Mouse (Mus musculus): ENCODE results near the gene Ntn1.

Gene Ntn1

DNA sequence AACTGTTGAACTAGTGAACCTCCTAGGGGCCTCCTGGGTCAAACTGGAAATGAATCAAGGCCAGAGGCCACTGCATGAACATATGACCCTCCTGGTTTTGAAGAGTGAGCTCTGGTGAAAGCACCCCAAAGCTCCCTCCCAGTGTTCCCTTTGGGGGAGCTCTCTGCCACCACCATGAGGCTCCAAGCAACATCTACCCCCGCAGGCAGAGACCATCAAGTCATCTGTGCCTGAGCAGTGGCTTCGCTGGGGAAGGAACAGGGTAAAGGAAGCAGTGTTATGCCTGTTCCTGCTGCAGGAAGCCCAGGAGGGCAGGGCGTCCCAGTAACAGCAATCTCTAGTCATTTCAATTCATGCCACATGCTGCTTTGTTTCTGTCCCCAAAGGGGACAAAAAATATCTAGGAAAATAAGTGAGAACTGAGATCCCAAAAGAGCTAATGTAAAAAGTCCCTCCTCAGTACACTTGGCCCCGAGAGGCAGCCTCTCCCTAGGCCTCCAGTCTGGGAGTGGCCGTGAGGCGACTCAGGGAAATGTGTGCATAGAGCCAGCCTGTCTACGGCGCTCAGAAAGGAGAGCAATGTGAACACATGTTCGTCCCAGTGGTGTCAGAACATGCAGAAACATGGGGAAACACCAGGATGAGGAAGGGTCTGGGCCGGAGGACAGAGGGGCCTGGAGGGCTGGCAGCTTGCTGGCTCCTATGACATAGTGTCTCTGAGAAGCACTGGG is 139.3 kb downstream of the Ntn1 start:
- no peak for DNase-seq (ENCODE audit: low spot score)

DNA sequence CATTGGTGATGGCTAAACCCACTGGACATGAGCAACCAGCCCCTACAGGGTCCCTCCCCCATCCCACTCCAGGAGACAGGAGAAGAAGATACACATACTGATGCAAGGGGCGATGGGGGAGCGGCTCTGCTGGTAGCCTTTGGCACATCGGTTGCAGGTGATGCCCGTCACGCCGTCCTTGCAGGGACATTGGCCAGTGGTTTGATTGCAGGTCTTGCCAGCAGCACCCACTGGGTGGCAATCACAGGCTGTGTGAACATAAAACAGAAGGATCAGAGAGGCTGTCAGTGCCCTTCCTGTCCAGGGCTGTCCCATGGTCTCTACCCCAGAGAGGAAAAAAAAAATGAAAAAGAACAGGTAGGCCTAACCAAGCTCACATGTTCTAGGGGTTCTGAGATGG is 140.2 kb downstream of the Ntn1 start:
- no peak for DNase-seq (ENCODE audit: low spot score)

DNA sequence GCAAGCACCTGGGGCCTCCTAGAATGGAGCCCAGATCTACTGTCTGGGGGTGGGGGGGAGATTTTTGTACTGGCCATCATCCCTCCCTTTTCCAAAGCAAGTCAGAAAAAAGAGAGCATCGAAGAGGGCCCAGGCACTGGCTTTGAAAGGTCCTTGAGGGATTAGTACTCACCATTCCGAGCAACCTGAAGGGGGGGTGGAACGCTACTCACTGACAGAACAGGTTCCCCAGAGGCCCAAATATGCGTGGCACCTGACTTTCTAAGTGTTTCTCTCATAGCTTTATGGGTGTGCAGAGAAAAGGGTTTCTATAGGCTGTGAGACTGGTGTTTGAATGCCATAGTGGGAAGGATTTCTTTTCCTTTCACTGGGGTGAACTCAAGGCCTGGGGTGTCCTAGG is 142.1 kb downstream of the Ntn1 start:
- DNase-seq (ENCODE audit: low spot score), result no peak

DNA sequence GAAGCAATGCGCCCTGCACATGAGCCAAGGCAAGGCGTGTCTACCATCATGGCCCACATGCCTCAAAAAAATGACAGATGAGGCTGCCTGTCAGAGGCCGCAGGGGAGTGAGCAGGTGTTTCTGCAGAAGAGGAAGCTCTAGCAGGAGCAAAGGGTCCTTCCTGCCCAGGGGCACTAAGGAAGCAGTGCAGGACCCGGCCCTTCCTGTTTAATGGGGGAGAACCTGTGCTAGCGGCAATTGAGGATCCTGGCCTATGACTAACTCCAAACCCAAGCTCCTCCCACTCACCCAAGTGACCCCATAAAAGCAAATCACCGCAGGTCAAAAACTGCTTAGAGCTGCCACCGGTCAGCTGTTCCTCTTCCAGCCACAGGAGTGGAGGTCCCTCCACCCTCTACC is 147.1 kb downstream of the Ntn1 start:
- no peak for DNase-seq (ENCODE audit: low spot score)

DNA sequence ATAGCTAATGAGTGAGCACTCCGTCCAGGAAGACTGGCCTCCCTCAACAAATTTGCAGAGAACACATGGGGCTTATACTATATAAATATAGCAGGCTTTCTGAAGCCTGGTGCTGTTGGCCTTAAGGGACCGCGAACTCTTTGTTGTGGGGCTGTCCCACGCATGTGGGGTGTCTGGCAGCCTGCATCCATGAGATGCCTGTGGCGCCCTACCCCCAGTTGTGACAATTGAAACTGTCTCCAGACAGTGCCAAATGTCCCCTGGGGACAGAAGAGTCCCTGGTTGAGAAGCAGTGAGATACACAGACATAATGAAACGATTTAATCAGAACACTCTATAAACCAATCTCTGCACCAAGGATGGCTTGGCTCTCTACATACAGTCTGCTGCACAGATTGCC is 150.5 kb downstream of the Ntn1 start:
- no peak for DNase-seq (ENCODE audit: low spot score)

DNA sequence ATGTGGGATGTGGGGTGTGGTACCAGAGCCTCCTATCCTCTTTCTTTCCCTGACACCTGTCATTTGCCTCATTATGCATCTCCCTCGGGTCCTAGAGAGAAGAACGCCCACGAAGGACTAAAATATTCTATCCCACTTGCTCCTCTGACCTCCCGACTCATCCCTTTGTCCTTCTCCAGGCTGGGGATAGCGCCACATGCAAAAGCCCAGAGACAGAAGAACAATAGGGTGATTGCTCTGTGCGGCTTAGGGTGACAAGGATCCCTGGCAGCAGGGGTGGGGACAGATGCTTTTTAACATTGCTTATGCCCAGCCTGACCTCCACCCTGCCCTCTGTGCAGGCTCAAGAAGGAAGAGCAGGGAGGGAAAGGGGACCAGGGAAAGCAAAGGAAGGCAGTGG is 152.7 kb downstream of the Ntn1 start:
- no peak for DNase-seq (ENCODE audit: low spot score)

DNA sequence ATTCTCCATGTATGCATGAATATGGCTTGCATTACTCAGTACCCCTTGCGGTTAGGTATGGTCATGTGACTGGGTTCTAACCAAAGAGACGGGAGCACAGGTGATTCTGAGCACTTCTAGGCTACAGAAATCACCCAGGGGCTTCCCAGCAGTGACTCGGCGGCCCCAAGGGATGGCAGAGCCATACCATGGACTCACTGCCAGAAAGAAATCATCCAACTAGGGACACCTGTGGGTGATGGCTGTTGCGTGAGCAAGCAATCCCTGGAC is 155.7 kb downstream of the Ntn1 start:
- no peak for DNase-seq (ENCODE audit: low spot score)

DNA sequence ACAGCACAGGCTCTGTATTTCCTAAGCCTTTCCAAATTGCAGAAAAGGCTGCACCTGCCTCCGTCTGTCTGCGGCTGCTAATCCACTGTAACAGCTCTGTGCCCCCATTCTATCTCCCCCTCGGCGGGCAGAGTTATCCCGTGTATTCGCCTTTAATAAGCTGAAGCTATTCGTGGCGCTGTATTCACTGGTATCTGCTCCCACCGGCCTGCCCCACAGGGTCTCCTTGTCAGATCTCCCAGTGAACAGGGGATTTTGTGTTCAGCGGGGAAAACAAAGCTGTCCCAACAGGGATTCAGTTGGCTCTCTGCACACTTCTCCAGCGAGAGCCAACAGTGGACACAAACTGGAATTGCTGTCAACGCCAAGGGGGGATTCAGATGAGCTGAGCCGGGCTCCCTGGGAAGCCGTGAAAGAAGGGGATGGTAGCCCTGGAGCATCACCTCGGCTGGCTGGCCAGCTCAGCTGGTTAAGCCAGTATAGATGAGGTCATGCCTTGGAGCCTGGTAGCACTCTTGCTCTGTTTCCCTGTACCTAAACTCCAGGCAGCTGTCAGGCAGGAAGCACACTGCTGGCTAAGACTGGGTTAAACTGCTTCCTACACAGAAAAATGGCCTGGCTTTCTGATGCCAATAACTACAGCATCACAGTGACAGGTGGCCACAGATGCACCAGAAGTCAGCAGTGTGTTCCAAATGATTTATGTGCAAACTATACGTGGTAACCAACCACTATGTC is 156.2 kb downstream of the Ntn1 start:
- peak; percentile 32 for DNase-seq (ENCODE audit: low spot score)

DNA sequence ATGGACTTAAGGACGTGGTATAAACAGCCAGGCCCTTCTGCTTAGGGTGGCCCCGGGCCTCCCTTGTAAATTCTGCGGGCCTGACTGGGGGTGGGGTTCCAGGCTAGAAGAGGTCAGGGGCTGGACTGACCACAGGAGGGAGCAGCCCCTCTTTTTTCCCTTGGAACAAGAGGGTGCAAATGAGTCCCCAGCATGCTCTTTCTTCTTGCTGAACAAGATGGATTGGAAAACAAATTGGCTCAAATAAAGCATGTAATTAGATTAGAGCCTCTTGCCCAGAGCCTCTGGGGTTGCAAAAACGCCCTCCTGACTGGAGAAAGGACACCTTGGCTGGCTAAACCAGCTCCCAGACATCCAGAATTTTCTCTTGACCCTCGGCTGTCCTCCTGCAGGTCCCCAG is 160.9 kb downstream of the Ntn1 start:
- peak; percentile 80 for DNase-seq (ENCODE audit: low spot score)

DNA sequence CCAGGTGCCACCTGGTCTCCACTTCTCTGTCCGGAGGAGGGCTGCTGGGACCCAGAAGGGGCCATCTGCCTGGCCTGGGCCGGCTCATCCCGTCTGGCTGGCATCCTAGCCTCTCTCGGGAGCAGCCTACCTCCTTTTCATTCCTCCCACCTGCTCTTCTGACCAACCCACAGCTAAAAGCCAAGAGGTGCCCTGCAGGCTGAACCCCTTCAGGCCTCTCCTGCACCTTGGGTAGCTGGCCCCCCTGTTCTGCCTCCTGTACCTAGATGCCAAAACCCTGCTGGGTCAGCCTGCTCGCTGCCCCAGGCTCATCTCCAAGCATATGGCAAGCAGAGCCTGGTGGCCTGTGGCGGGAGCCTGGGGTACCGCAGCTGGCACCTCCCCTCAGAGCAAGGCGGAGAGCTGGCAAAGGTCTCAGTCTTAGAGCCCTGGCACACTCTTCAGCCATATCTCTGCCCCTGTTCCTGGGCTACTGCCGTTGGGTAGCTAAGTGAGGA is 167.1 kb downstream of the Ntn1 start:
- no peak for DNase-seq (ENCODE audit: low spot score)

DNA sequence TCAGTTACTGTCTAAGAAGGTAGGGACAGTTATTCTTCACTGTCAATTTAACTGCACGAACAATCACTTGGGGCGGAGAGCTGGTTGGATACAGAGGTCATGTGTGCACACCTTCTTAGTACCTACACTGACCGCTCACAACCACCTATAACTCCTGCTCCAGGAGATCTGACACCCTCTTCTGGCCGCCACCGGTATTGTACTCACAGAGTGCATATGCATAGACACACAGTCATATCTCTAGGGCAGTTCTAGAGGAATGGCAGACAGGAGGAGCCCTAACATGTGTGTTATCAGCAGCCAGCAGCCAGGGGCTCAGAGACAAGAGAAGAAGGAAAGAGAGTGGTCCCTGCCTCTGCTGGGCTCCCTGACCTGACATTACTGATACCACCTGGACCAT is 169.1 kb downstream of the Ntn1 start:
- no peak for DNase-seq (ENCODE audit: low spot score)

DNA sequence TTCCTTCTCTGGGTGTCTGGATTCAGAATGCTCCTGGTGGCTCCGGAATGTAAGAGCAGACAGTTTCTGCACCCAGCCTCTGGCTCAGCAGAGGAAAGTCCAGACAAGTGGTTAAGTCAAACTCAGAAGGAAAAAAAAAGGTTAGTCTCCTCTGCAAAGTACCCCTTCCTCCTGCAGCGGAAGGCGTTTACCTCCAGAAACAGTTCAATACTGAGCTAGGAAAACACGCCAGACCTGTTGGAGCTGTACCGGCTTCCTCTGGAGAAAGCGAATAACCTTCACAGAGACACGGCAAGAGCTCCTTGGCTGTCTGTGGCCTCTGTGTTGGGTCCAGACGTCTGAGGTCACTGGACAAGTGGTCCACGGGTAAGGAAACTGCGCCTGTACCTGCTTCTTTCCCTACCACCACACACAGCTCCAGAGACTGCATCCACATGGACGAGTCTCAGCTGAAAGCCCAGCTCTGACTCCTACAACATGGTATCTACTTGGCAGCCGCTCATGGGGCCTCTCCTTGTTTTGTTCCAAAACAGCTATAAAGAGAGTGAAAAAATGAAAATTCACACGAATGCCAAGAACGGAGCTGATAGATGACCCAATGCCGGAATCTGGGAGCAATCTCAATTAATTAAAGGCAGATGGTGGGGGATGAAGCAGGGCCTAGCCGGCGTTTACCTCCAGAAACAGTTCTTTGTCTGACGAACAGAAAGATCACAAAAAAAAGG is 171.5 kb downstream of the Ntn1 start:
- no peak for DNase-seq (ENCODE audit: low spot score)

DNA sequence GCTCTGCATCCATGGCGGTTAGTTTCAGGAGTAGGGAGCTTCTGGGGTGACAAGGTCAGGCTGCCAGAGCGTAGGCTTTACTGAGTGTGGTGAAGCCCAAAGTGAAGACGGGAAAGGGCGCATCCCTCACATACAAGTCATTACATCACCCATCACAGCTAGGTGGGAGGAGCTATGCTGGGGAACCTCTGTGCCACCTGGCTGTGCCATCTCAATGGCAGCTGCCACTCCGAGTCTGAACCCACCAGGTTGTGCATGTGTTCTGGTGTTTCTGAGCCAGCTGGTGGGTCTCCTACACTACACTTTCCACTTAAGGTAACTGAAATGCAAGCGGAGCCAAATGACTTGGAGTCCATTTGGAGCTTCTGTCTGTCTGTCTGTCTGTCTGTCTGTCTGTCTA is 172.8 kb downstream of the Ntn1 start:
- DNase-seq (ENCODE audit: low spot score), result no peak

DNA sequence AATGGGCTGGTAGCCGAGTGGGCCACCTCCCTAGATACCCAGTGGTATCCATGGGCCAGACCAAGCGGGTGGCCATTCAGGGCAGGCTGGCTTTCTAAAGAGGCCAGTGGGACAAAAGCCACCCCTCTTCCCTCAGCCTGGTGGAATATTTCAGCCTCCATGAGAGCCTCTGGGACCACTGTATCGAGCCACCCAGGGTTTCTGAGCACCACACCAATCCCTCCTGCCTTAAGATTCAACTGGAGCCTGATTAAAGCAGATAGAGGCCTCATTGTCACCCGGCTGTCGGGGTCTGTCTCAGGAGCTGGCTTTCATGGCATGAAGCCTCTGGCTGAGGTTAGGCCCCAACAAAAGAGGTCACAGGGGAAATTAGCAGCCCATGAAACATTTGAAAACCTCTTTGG is 174.0 kb downstream of the Ntn1 start:
- peak; percentile 62 for DNase-seq (ENCODE audit: low spot score)

DNA sequence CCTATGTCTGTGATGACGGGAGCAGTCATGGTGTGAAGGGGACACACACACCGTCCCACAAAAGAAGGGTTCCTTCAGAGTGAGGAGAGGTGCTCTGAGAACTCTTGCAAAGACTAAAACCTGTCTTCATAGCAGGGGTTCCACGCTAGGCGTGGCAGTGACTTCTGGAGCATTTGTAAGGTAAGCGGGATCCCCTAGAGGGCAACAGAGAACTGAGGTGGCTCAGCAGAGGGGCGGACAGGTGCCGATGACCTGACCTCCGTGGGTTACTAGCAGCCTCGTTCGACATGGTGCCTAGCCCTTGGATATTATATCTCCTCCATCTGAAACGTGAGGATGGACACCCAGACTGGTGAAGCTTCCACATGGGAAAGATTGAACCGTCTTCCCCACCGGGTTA is 177.5 kb downstream of the Ntn1 start:
- DNase-seq (ENCODE audit: low spot score), result no peak

DNA sequence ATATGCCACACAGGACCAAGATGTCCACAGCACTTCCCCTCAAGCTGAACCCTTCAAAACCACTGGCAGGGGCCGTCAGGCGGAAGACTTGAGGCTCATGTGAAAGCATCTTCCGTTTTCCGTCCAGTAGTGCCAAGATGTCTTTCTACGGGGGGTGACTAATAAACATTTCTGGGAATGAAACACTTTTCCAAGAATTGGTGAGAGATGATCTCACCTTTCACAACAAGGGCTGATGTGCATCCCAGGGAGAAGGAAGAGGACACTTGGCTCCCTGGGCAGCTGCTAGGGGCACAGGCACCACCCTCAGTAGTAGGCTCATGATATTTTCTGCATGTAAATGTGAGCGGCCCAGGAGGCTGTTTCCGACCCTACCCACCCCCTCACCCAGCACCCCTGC is 178.4 kb downstream of the Ntn1 start:
- no peak for DNase-seq (ENCODE audit: low spot score)

DNA sequence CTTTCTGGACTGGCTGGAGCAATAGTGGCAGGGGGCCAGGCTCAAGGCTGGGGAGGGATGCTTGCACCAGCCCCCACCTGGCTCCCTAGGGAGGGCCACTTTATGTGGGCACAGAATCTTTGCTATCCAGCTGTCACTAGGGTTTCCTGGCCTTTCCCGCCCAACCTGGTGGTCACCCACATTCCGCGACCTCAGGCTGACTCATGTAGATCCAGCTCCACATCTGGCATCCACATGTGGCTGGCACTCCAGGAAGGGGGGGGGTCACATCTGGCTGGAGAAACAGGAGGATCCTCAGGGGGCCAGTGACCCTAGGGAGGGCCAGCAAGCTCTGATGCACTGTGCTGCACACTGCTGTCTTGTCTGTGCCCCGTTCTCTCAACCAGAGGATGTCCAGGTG is 179.9 kb downstream of the Ntn1 start:
- no peak for DNase-seq (ENCODE audit: low spot score)

DNA sequence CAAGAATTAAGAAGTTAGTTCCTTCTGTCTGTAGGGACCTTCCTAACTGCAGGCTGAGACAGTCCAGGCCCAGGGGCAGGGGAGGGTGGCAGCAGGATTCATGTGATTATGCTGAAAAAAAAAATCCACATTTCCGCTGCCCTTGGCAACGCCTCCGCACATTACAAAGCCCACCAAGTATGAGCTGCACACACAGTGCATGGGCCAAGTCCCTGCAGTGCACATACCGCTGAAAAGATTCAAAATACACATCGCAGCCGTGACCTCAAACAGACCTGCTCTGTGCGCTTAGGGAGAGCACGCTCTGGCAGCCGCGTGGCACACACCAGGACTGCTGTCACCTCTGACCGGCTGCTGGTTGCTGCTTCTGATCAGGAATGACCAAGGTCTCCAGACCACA is 184.6 kb downstream of the Ntn1 start:
- DNase-seq (ENCODE audit: low spot score), result no peak

DNA sequence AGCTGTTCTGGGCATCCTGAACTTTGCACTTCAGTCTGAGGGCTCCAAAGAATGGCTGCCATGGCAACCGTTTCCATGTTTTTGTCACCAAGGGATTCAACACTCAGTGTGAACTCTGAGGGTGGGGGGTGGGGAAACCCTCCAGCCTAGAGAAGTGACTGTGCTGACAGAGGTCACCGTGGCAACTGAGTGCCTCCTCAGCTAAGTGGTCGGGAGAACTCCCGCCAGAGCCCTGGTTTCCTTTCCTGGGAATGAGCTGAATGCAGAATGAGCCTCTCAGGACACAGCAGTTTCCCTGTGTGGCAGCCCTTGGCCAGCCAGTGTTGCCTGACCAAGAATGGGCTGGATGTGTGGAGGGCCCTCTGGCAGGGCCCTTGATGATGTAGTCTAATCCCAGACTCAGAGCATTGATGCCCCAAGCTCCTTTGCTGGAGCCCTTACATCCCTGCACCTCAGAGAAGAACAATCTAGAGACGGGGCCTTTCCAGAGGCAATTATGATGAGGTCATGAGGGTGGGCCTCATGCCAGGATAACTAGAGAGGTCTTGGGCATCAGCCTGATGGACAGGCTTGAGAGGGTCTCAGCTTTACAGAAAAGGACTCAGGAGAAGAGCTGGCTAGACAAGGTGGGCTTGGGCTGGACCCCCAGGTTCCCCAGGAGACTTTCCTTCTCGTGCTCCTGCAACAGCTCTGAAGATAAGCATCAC is 185.3 kb downstream of the Ntn1 start:
- DNase-seq (ENCODE audit: low spot score), result peak; percentile 79

DNA sequence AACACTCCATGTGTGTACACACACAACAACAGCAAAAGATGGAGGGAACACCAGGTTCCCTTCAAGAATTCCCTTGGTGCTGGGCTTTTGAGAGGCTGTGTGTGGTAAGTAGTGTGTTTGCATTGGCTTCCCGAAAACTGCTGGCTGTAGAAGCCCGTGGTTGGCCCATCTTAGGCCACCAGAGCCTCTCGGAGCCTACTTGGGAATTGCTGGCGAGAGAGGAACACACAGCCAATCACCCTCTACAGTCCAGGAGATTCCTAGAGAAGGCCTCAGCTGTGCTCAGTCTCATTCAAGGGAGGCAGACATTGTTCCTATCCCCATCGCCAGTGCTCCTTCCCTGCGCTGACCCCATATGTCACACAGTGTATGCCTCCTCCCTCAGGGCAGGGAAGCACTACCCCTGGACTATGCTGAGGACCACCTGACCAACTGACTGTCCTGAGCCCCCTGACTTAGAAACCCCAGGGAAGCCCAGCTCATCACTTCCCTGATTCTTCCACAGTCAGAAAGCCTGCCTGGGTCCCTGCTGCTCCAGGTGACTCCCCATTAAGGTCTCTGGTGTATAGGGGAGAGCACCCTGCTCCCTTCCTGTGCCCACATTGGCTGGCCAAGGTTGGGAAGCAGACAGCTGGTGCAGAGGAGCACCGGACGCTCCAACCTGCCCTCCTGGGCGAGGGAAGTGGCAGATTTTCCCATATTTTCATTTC is 186.0 kb downstream of the Ntn1 start:
- DNase-seq (ENCODE audit: low spot score), result no peak

DNA sequence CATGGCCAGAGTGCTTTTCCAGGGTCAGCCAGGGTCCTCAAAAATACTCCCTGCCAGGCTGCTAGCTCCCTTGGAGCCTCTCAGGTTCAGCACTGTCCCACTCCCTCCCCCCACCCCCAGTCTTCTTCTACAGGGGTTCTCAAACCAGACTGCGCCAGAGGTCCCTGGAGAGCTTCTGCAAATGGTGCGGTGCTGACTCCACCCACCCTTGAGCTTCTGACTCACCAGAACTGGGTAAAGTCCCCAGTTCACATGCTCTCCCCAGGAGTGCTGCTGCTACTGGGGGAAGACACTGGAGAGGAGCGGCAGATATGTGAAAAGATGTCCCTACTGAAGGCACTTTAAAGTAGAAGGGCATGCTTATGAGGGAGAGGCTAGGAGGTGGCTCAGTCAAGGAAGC is 186.7 kb downstream of the Ntn1 start:
- DNase-seq (ENCODE audit: low spot score), result no peak
